Mouse (Mus musculus) embryo, embryonic 11 days (tissue): Measurements from ENCODE around the gene Dapp1.
"Not testable (repeated sequence)": the region's sequence is repeated elsewhere in the genome, so short reads cannot be mapped to it uniquely, and the experiment has no call there.

ENCODE experiments used
- DNase-seq: peaks from one replicate; pipeline ENCODE4 v3.0.0-alpha.2; 2015

Dapp1 gene

DNA sequence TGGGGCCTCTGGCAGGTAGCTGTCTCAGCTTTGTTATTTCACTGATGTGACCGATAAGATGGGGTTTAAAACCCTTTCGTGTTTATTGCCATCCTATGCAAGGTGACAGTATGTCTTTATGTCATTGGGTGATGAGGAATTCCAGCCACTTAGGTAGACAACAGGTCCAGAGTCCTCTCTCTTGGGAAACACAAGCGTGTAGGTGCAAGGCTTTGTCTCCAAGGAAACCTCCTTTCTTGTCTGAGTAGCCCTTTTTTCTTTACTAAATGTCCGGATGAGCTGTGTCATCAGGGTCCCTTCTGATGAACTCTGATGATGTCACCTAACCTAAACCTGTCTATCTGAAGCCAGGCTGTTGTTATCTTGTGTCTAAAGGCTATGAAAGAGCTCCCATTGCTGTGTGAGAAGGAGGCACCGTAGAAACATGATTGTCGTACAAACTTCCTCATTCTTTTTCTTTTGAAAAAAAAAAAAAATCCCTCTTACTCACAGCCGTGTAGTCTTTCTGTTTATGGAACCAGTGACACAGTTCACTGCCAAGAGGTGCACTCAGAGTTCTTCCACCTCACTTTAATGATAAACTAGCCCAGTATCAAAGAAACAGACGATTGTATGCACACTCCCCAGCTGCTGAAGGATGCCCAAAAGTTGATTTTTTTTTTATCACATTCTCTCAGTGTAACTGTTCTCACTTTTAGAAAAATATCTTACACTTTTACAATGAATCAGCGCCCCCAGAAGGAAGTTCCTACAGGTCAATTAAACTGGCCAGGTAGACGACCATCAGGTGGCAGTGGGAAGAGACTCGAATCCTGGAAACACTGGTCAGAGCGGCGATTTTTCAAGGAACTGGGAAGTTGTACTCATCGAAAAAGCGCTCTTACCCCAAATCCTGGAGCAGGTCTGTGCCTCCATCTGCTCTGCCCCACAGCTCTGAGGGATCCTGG lies 637 bp downstream of the Dapp1 start:
- DNase-seq, result no peak

DNA sequence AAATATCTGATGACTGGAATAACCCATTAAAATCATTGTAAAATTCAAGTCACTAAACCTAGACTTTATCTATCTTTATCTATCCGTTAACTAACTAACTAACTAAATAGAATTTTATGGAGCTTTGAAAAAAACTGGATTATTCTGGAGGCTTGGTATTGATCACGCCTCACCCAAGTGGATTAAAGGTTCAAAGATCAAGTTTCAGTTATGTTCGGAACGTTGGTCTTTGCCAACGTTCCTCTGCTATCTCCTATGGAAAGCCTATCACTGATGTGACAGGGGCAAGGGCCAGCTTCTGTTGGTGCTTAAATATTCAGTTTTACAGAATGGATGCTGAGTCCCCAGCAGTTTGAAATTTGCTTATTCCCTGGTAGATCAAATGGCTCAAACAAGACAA lies 3.1 kb downstream of the Dapp1 start:
- DNase-seq, result no peak

DNA sequence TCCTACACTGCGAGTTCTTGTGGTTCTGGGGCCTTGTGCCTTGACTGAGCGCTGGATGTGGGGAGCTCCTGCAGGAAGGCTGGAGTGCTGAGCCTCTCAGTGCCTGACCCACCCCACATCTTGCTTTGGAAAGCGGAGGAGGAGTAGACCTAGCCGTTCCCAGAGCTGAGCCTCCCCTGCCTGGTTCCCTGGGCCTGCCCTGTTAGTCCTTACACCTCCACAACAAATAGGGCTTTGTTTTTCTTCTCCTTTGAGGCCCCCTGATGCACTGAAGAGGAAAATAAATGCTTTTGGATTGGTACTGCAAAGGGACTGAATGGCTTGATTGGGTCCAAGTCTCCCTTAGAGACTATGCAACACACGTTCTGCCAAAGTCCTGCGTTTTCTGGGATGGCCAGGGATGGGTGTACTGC lies 3.7 kb downstream of the Dapp1 start:
- no peak for DNase-seq

DNA sequence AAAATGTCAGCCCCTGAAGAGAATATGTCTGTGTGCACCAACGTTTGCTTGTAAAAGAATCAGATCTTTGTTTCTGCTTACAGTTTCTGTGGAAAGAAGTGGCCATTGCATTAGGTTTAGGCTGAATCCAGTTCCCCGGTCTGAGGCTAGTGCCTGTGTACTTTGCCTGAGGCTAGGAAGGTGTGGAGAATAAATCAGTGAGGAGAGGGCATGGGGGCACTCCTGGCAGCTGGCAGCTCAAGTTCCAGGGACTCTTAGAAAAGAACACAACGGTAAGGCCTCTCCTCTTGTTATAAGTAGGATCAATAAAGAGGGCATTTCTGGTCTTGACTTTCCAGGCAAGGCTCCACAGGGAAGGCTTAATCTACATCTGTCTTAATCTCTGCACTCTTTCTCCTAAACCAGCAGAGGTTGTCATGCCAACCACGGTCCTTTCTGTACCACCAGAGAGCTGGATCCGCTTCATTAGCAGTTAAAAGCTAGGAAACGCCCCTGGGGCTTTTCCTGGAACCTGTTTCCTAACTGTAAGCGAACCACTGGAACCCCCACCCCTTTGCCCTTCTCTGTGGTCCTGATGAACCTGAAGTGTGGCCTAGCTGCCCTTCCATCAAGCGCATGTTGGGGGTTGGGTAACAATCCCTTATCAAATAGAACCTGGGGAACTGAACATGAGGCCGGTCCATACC lies 4.3 kb downstream of the Dapp1 start:
- peak; percentile 57 for DNase-seq

DNA sequence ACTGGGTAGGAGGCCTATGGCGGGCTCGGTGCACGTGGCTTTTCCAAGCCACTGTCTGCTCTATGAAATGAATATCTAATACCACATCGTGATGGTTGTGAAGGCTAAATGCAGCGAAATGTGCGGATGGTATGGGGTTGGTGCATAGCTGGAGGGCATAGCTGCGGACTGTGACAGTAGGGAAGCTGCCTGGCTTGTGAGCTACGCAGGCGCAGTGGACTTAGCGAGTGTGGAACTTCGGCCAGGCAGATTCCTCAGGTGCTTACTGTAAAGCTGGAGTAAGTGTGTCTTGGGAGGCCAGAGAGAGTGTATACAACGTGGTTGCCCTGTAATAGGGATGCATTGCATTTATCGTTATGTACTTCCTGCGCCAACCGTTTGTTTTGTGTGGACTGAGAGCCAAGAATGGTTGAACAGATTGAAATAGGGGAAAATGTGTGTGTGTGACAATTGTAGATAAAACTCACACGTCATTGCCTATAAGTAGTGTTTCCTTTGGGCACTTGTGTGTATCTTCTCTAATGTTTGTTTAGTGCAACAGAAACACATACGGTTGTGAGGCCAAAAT lies 5.4 kb downstream of the Dapp1 start:
- DNase-seq, result no peak

DNA sequence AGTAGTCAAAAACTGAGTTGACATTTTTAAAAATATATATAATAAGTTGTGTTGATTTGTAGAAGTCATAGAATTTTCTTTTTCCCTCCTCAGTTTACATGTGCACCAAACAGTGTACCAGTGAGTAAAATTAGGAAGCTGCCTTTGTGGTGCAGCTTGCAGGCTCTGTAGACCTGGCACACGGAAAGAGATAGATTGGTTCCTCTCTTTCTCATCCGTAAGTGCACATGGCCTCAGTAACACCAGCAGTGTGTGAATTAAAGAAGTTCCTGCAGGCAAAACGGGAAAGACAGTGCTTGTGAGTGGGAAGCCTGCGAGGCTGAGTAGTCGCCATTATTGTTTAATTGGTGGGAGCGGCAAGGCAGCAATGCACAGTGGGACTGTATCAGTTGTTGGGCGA lies 5.9 kb downstream of the Dapp1 start:
- DNase-seq, result no peak

DNA sequence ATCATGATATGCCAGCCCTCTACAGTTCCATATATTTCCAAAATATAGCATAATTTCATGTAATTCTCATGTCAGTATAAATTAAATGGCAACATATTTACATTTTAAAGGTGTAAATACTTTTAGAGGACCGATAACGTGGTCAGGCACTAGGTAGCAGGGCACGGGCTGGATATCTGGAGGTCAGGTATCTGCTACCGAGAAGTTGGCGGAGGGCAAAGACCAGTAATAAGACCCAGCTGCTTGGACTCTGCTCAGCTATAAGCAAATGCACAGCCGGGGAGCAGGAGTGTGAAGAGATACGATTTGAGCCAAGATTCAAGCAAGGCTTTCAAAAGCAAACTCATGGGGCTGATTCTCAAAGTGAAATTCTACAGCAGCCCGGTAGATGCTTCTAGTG lies 7.0 kb downstream of the Dapp1 start:
- no peak for DNase-seq

DNA sequence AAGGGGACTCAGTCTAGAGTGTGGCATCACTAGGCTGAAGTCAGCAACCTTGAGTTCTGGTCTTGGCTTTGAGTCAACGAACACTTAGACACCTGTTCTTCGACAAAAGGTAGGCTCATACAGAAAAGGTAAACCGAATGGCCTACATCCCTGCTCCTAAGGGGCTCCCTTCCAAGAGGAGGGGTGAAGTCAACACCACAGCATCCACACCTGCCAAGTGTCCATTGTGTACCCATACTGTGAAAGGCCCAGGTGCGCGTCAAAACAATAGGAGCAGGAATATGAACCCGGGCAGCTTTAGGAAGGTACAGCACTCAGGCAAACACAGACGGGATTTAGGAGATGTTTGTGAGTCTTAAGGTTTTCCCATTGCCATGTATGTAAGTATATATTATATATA lies 8.4 kb downstream of the Dapp1 start:
- no peak for DNase-seq

DNA sequence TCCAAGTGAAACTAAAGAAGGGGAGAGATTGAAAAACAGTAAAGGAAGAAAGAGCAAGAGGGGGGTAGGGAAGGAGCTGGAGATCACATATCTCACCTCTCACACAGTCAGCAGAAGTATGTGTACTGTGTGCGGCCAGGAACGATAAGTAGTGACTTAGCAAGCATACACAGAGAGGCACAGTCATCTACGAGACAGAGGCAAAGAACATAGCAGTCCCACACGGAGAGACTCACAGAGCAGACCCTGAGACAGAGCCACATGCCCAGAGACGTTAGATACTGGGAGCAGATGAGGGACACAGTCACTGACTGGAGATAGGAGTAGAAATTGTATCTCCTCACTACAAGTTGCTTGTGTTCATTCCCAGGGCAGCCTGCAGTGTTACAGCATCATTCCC lies 9.1 kb downstream of the Dapp1 start:
- no peak for DNase-seq

DNA sequence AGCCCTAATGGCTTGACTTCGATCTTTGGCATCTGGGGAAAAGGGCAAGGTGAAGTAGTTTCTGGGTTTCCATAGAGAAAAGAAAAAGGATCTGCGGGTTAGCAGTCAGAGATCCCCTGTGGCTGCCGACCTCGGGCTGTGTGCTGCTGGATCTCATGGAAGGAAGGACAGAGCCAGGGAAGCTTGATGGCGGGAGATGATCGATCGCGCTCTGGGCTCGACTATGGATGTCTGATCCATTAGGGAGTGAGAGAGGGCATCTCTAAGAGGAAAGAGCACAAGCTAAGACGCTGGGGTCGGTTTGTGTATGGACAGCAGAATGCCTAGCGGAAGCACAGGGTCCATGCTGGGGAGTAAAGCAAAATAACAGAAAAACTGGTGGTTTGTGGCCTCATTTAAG lies 11.4 kb downstream of the Dapp1 start:
- peak; percentile 60 for DNase-seq

DNA sequence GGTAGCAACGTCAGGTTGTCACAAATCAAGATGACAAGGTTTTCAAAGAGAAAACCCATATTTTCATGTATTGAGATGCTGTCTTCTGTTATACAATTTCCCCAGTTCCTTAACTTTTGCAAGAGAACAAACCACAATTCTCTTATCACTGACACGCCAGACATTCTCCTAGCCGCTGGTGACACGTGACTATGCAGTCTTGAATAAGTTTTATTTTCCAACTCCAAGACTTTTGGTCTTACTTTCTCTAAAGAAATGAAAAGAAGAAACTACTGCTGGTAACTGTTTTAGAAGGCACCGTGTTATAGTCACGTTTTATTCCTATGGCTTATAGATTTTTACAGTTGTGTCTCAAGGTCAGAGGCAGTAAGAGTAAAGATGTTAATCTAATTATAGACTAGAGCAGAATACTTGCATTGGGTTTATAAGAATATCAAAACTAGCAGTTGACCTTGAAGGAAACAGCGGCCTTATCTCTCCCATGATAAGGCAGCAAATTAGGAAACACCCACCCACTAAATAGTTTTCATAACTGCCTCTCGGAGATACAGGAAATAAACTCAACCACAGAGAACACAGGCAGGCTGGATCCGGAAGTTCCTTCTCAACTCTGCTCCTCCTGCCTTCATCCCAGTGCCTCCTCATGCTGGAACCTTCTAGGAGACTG lies 12.4 kb downstream of the Dapp1 start:
- no peak for DNase-seq

DNA sequence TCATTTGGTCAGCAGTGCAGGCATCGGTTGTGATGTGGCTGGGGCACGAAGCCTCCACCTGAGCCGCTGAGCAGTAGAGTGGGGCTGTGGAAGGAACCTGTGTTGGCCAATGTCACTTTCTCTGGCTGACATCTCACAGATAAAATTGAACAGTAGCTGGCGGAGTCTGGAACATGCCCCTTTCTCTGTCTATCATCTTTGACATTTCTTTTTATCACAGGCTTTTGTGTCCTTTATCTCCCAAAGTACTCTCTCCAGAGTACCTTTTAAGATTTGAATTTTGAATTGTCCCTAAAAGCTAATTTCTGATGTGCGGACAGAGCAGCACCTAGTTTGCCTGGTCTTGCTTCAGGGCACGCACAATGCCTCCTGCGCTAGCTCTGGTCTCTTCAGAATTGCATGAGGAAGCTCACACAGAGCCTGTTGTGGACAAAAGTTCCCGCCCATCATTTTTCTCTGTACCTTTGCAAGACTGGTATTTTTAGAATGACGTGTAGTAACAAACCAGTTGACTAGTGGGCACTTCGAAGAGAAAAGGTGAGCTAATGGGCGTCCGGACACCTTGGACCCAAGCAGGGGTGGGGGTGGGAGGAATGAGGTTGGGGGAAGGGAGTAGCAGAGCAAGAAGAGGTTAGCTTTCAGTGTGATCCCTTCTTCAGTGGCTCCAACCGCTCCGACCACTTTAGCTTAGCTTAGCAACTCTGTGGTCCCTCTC lies 13.1 kb downstream of the Dapp1 start:
- DNase-seq, result no peak

DNA sequence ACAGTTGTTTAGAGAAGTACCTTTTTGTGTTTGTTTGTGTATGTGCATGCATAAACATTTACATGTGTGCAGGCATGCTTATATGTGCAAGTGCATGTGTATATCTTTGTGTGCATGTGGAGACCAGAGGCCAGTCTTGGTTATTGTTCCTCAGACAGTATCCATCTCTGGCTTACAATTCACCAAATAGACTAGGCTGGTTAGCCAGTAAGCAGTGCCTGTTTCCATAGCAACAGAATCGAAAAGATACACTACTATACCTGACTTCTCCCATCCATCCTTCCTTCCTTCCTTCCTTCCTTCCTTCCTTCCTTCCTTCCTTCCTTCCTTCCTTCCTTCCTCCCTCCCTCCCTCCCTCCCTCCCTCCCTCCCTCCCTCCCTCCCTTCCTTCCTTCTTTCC lies 17.3 kb downstream of the Dapp1 start:
- DNase-seq, result not testable (repeated sequence)

DNA sequence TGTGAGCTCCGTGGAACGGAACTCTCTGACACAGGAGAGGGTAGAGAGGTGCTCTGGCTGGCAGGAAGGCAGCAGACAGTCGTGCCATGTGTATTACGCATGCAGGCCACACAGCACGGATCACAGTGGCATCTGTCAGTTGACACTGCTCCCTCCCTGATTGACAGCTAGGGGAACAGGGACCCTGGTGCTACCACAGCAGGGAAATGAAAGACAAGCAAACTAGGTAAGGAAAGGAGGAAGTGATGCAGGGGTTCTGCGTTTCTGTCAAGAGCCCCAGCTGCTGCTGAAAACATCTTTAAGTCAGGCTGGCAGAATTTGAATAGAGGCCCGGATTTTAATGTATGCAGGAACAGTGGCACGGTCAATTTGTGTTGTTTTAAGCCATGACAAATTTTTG lies 17.8 kb downstream of the Dapp1 start:
- no peak for DNase-seq

DNA sequence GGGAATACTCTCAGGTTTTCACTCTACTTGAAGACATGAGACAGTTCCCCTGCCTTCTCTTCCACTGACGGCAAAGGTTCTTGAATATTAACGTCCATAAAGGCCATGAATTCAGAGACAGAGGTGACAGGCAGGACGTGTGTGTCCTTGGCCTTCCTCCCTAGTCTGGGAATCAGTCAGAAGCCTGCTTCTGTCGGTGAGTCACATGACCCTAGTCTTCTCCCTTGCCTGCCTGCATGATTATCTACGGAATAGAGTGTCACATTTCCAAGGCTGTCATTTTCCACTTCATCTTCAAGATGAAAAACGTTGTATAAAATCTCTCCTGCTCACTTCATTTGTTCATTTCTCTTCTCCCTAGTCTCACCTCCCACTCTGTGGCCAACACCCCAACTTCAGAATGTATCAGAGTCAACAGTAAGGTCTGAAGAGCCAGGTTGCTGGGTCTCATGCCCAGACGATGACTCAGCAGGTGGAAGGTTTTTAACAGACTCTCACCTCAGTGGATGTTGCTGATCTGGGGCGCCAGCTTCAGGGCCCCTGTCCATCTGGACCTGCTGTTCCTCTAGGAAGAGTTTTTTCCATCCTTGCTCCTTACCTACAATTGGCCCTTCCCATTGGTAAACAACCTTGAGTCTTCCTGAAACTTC lies 19.5 kb downstream of the Dapp1 start:
- no peak for DNase-seq

DNA sequence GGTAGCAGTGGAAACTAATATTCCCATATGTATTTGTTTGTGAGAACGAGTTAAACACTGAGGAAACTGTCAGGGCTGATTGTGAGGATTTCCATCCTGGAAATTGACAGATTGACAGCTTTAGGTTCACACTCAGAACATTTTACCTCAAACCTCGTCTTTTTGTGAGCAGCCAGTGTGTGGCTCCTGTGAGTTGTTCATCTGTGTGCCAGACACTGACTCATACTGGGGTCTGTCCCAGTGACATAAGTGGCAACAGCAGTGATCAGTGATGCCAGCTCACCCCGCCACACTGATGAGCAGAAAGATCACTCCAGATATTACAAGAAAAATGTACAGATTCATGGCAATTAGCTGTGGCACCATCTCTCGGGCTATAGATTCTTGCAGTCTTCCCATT lies 21.9 kb downstream of the Dapp1 start:
- DNase-seq, result no peak

DNA sequence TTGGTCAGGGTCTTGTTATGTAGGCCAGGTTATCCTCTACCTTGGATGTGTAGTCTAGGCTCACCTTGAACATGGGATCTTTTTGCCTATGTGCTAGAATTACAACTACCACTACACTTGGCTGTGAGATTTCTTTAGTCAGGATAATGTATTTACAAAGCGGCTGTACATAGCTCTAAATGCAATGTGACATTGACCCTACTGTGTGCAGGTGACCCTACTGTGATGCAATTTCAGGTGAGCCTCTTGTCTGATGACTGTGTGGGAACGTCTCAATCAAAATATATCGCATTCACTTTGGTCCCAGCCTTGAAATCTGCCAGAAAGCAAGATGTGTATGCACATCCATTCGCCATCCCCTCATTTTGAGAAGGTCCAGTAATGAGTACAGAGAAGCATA lies 23.0 kb downstream of the Dapp1 start:
- no peak for DNase-seq

DNA sequence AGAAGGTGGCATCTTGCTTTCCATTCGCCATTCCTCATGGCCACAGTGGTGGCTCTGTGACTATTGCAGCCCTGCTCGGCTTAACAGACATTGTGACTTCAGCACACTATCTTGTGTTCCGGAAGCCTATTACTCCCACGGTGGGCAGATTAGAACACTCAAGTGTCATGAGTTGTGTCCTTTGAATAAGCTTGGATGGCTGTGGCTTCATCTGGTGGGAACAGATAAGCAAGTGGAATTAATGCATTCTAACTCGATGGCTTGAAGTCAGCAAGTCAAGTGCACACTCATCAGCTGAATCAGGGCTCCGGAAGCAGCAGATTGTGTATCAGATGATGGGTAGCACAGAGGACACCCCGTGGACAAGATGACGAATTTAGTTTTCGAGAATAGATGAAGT lies 23.5 kb downstream of the Dapp1 start:
- DNase-seq, result no peak

DNA sequence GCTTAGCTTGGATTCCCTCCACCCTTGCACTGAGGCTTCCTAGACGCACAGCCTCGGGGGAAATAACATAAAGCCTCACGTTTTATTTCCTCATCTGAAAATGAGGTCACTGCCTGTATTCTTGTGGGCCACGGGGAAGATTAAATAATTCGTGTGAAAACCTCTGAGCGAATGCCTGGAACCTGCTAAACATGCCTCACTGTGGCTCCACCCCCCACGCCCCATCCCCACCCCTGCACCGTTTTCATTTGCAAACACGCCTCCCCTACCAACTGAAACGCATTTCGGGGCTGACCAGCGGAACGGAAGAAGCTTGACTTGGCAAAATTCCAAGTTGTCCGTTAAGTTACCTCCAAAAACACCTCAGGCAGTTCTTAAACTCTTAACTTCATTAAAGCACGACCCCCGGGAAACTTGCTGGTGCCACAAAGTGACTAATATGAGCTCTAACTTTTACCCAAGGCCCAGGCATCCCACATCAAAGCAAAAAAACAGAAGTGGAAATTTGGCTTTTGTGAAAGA lies 25.7 kb downstream of the Dapp1 start:
- DNase-seq, result peak; percentile 43

DNA sequence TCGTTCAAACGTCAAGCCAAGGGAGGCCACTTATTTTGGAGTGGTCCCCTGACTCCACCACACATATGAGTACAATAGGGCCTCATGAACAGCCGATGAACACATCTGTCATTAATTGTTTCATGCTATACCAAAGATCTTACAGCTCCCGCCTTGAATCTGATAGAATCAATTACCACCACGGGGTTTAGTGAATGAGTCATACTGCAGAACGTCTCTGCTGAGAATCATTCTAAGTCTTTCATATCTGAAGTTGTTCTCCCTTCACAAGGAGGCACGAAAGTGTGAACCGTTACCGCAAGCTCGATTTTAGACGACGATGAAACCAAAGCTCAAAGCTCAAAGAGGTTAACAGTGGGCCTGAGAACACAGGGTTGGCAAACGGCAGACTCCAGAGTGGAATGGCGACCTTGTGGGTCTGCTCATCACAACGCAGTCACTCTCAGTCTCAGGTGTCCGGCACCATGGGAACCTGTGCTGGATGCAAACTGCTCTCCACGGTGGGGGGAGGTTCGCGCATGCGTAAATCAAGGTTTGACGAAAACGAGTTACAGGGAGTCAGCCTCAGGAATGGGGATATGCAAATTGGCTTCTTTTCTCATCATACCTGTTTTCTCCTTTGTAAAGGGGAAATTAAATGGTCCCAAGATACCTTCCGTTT lies 27.0 kb downstream of the Dapp1 start:
- no peak for DNase-seq
